Mouse (Mus musculus) cerebellum, adult 2 months (tissue): ENCODE measurements around the gene Fam243.

Experiments
- CTCF ChIP-seq: fragments of 200-500 bp; IDR thresholded peaks from 2 replicates; pipeline ENCODE4 v1.5.1; 2011; ENCODE audit warnings: low read depth, mild to moderate bottlenecking, control low read depth, low read length, moderate library complexity, borderline replicate concordance; ENCODE audit not compliant: insufficient read depth
- POLR2A ChIP-seq: fragments of 200-500 bp; IDR thresholded peaks from 2 replicates; pipeline ENCODE4 v1.6.1; 2011; ENCODE audit warnings: low read length, control low read depth, borderline replicate concordance; ENCODE audit not compliant: insufficient read depth

GRCm38 (mm10) chr16:92319353-92320109 lies 1.7 kb downstream of the Fam243 start:
- TF ChIP-seq CTCF (peak; percentile 18; the same call in 1 of the 2 replicates), POLR2A (no peak)
